Mouse (Mus musculus) C2C12 (cell line): ENCODE results near the gene Col17a1.

Experiments used
- CTCF ChIP-seq: IDR thresholded peaks from one replicate; pipeline ENCODE4 v1.5.1; 2011; ENCODE audit not compliant: control insufficient read depth, insufficient read depth, insufficient read length
- MAX ChIP-seq: IDR thresholded peaks from one replicate; pipeline ENCODE4 v1.6.1; 2011; ENCODE audit warnings: mild to moderate bottlenecking, control low read depth
- MYOG ChIP-seq: IDR thresholded peaks from one replicate; pipeline ENCODE4 v1.6.1; 2011; ENCODE audit not compliant: control insufficient read depth, insufficient read length; ENCODE audit errors: extremely low read depth
- USF1 ChIP-seq: IDR thresholded peaks from one replicate; pipeline ENCODE4 v1.6.1; 2011; ENCODE audit warnings: low read depth, mild to moderate bottlenecking, control low read depth, moderate library complexity

- no peak for TF ChIP-seq CTCF
- no peak for TF ChIP-seq MYOG
- no peak for TF ChIP-seq USF1
- TF ChIP-seq MAX = no peak
Measured at GRCm38 (mm10) chr19:47722471-47722870, 30.6 kb upstream of the Col17a1 start.
